Mouse (Mus musculus) left cerebral cortex, adult 11 months (tissue): ENCODE data around the gene Gmpr.

ENCODE experiments used
- DNase-seq: peaks from one replicate; pipeline ENCODE4 v3.0.0; 2022; ENCODE audit warnings: low spot score

The Gmpr gene

GRCm38 (mm10) chr13:45539205-45539568, 31.9 kb downstream of the Gmpr start:
- peak; percentile 79 for DNase-seq

DNA sequence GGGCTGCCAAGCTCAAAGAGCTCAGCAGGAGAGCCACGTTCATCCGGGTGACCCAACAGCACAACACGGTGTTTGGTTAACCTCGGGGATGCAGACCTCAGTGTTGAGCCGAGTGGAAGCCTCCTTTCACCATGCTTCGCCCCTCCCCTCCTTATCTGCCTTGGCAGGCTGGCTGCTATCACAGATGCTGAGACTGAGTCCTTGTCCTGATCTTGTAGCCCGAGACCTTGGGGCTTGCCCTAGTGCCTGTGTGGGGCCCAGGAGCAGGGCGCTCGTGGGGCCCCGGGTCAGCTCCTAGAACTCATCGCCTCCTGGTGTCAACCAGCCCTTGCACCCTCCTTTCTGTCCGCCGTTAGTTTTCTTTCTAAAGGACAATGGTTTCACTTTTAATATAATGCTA, 38.7 kb downstream of the Gmpr start:
- no peak for DNase-seq

GRCm38 (mm10) chr13:45546946-45547345, 39.7 kb downstream of the Gmpr start:
- DNase-seq = no peak

DNA sequence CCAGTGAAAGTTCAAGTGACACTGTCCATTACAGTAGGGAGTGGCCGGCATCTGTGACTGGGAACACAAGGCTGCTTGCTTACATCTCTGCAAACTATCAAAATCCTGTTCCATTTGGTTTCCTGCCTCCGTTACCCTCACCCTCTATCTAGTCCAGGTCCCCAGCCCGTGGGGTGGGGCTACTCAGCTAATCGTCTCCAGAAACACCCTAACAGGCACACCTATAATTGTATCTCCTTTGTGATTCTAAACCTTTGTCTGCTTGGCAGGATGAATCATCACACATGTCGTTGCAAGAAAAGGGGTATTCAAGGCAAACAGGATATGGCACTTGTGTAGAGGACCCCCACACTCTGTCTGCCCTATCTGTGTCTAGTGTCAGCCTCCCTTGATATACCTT, 40.3 kb downstream of the Gmpr start:
- no peak for DNase-seq

- DNase-seq = no peak
Measured at GRCm38 (mm10) chr13:45553674-45554073, 46.4 kb downstream of the Gmpr start.

DNA sequence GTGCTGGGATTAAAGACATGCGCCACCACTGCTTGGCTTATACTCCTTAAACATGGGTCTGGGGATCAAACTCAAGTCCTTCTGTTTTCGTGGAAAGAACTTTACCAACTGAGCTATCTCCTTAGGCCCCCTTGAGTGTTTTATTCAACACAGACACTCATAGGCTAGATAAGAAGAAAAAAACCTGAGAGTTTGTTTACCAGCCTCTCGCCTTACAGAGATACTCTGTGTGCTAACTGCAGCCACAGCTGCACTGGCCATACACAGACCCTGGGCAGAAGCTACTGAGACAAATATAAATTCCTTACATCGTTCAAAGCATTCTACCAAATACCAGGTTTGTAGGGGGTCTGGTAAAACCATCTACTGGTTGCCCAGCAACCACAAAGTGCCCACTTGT, 51.1 kb downstream of the Gmpr start:
- no peak for DNase-seq

- DNase-seq = no peak
Measured at GRCm38 (mm10) chr13:45559258-45559657, 52.0 kb downstream of the Gmpr start.

DNA sequence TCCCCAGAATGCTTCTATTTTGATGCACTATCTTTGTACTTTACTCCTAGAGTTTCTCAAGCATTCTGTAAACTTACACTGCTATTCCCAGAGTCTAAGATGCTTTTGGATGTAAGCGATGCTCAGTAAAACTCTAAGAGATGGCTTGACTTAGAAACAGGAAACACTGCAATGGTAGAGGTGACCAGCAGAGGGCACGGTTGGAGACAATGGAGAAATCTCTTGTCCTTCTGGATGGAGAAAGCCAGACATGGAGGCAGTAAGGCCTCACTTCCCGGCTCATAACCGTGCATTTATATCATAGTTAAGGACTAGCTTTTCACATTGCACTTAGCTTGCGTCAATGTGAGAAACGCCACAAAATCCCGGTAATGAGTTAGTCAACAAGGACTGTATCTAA, 53.3 kb downstream of the Gmpr start:
- DNase-seq = no peak

DNA sequence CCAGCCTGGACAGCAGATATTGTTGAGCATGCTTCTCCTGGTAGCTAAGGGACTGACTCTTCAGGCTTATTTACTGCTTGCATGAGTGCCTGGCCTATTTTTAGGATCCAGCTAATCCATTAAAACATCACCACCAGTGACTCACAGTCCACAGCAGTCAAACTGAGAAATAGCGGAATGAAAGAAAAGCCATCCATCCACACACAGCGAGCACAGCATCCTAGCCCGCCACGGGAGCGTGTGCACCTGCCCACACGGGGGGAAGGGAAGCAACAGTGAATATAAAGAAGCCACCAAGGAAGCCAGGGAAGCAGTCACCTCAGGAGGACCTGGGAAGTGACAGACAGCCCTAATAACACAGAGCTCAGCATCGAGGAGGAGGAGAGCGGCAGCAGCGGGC, 54.8 kb downstream of the Gmpr start:
- no peak for DNase-seq

- no peak for DNase-seq
Measured at GRCm38 (mm10) chr13:45564946-45565345, 57.7 kb downstream of the Gmpr start.

DNA sequence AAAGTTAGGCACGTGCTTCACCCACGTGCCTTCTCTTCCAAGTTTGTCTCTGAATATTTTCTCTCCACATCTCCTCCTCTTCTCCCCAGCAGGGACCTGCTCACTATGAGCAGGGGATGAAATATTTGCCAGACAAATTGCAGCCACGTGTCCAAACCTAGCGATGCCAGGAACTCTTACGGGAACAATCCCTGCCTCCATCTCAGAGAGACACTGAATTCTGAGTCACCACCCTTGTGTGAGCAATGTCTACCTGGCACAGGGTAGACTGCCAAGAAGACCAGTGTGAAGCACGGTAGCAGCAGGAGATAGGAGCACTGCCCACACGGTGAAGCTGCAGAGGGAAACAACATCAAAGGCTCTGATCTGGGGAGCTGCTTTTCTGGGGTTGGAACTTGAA, 62.7 kb downstream of the Gmpr start:
- DNase-seq = no peak

GRCm38 (mm10) chr13:45571795-45572262, 64.6 kb downstream of the Gmpr start:
- peak; percentile 77 for DNase-seq

GRCm38 (mm10) chr13:45572768-45573167, 65.5 kb downstream of the Gmpr start:
- no peak for DNase-seq

- no peak for DNase-seq
Measured at GRCm38 (mm10) chr13:45576185-45576584, 68.9 kb downstream of the Gmpr start.

- DNase-seq = no peak
Measured at GRCm38 (mm10) chr13:45577366-45577765, 70.1 kb downstream of the Gmpr start.

DNA sequence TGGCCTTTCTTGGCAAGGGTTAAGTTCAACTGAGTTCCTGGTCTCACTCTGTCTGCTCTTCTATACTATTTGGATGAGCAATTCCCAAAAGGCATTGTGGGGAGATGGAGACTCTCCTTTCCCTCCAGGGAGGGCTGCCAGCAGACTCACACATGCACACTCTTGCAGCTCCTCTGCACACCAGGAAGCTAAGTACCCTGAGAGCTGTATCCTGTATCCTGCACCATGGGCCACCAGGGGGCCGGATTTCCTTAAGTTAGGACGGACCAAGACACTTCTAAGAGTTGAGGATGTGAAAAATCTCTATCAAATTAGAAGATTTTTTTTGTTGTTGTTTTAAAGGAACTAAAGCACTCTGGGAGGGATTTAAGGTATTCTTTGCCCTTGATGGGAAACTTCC, 70.5 kb downstream of the Gmpr start:
- no peak for DNase-seq

GRCm38 (mm10) chr13:45579751-45580150, 72.5 kb downstream of the Gmpr start:
- DNase-seq = no peak

GRCm38 (mm10) chr13:45582294-45582693, 75.0 kb downstream of the Gmpr start:
- no peak for DNase-seq

DNA sequence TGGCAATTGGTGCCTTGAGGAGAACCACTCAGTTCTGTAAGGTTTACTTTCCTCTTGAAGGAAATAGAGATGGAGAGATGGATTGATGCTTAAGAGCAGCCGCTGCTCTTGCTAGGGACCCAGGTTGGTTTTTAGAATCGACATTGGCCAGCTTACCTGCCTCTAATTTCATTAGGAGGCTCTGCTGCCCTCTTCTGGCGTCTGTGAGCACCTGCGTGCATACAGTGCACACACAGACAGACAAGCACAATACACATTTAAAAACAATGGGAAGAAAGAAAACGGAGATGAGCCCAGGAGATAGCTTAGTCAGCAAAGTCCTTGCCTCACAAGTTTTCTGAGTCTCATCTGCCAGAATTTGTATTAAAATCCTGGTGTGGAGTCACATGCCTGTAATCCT, 75.8 kb downstream of the Gmpr start:
- DNase-seq = no peak

- DNase-seq = no peak
Measured at GRCm38 (mm10) chr13:45590898-45591297, 83.7 kb downstream of the Gmpr start.

DNA sequence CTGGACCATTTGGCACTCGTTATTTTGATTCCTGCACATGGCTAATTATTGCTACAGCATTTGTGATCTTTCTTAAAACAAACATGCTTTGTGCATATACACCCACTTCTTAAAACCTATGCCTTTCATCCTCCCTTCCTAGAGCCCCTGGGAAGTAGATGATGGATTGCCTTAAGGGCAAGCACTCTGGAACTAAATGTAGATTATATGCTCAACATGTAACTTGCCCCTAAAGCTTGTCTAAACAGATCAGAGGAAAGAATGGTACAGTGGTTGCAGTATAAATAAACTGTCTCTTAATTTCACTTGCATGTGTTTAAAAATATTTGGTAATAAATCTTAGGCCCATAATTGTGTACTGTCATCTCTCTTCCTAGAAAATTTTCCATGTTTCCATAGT, 86.7 kb downstream of the Gmpr start:
- DNase-seq = no peak

DNA sequence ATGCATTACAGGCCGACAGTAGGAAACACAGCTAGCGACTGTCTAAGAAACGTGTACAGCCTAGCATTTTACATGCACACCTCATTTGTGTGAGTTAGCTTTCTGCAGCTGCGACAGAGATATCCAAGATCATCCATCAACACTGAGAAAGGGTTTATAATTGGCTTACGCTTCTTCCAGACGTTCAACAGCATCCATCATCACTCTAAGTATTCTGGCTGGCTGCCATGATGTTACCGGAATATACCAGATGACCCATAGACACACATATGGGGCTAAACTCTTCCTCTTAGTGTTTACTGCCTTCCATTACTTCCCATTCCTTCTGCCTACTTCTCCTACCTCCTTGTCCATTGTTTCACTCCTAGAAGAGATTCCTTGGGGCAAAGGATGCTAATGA, 88.2 kb downstream of the Gmpr start:
- no peak for DNase-seq

DNA sequence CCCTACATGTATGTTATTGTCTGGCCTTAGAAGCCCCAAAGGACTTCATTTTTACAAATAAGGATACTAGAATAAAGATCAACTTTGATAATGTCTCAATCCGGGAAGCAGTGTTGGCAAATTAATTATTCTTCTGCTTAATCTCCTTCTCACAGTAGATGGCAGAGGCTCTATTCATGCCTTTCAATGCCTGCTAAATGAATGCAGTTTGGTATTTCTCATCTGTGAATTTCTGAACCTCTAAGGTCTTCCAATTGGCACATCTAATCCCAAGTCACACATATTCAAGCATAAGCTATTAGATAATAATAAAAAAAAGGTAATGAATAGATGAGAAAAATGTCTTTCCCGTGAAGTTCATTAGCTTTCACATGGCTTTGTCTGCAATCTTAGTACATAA, 92.6 kb downstream of the Gmpr start:
- no peak for DNase-seq

DNA sequence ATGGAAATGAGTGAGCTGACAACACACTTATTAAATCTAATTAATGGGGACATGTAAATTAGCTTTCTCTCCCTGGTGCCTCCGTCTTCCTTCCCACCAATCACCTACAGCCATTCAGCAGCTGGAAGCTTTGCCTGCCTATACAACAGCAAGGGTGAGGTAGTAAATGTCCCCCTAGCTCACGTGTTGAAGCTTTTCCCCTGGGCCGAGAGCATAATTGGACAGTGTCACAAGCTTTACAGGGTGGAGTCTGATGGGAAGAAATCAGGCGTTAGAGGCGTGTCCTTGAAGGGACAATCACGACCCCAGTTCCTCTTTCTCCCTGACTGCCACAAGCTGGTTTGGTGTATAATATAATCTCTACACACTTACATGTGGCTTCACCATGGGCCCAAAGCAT, 93.2 kb downstream of the Gmpr start:
- no peak for DNase-seq
